Mouse (Mus musculus) spleen, adult 2 months (tissue): ENCODE results near the gene Shf.

Experiments
- CTCF ChIP-seq: fragments of 200-500 bp; IDR thresholded peaks from 2 replicates; pipeline ENCODE4 v1.5.1; 2011; ENCODE audit warnings: mild to moderate bottlenecking, inconsistent platforms; ENCODE audit not compliant: insufficient read depth, insufficient read length, insufficient replicate concordance; ENCODE audit errors: extremely low read depth
- POLR2A ChIP-seq: fragments of 200-500 bp; IDR thresholded peaks from 2 replicates; pipeline ENCODE4 v1.6.1; 2011; ENCODE audit warnings: low read depth, low read length, inconsistent platforms

DNA sequence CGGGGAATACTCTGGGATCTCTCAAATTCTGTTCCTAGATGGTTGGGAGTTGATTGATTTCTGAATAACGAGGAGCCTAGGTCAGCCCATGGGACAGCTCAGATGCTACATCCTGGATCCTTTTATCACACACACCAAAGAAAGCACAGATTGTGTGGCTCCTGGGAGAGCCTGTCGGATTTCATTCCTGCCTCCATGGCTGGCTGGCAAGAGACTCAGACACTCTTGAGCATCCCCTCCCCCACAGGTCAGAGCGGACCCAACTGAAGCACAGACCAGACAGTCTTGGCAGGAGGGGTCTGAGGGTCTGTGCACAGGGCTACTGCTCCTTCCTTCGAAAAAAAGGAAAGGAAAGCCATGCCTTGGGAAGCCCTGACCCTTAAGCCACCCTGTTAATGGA is 2.3 kb downstream of the Shf start:
- no peak for TF ChIP-seq CTCF
- TF ChIP-seq POLR2A = no peak
